Mouse (Mus musculus): ENCODE results near the gene Faap20. TPM values are rescaled to one million over a fixed set of nuclear protein-coding genes. Genes with fewer than 3 reads are reported as not detected.
A peak's percentile ranks its signal among the peaks of the same experiment; 100 is the strongest.

Gene Faap20
- polyA plus RNA-seq, 1 experiment, result 37.5 TPM

DNA sequence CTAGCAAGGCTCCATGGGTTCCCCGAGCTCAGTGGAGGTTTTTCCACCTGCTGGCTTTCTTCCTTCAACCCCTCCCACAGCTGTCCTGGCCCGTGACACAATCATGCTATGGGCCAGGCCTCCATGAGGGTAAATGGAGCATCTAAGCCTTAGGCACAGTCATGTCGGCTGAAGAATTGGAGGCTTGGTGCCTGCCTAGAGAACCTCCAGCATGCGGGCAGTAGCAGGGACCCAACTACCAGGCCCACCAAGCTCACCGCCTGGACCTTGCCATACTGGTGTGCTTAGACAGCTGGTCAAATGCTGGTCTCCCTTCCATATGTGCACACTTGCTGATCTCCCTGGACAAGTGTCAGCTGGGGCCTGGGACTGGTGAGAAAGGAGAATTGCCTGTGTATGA is 23.7 kb upstream of the Faap20 start:
- no peak overlapping the region for H3K27ac ChIP-seq (ENCODE audit: insufficient read depth, low read length)
- H3K4me3 ChIP-seq (ENCODE audit: insufficient read depth, low read length), result no peak overlapping the region
- TF ChIP-seq CTCF (IDR thresholded peaks at IDR 0.05; ENCODE audit: extremely low read depth, insufficient read depth, low read length) (no peak), POLR2A (IDR thresholded peaks at IDR 0.05; ENCODE audit: extremely low read depth, insufficient read depth, low read length) (no peak)
- peaks cover 4% of the 10 kb centered on the region; the same call in 1 of the 2 replicates for H3K4me1 ChIP-seq (ENCODE audit: control insufficient read depth, insufficient read depth, low read length)

DNA sequence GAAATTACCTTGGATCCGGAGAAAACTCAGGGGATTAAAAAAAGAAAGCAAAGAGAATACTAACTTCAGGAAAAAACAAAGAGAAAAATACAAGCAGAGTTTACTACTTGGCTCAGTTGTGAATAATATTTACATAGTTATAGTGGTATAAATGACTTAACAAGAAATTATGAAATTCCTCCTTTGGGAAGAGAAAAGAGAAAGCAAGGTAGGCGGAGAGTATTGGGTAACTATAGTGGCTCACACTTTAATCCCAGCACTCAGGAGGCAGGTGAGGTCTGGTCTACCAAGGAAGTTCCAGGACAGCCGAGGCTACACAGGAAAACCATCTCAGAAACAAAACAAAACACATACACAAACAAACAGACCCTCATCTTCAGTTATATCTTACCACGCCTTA is 21.6 kb upstream of the Faap20 start:
- Histone ChIP-seq H3K27ac (ENCODE audit: insufficient read depth, low read length) (no peak overlapping the region), H3K4me1 (ENCODE audit: control insufficient read depth, insufficient read depth, low read length) (peaks cover 4% of the 10 kb centered on the region; the same call in 1 of the 2 replicates), H3K4me3 (ENCODE audit: insufficient read depth, low read length) (no peak overlapping the region)
- TF ChIP-seq CTCF (IDR thresholded peaks at IDR 0.05; ENCODE audit: extremely low read depth, insufficient read depth, low read length) (no peak), POLR2A (IDR thresholded peaks at IDR 0.05; ENCODE audit: extremely low read depth, insufficient read depth, low read length) (no peak)

DNA sequence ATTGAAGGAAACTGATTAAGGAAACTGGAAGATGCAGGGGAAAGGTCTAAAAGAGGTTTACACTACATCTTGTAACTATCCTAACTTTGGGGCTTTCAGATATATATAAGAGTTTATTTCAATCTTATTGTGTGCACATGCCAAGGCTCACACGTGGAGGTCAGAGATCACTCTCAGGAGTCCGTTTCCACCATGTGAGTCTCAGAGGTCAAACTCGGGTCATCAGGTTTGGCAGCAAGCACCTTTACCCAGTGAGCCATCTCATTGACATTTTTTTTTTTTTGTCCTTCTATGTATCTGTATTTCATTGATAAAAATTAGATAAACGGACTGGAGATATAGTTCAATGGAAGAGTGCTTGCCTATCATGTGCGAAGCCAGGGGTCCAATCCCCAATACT is 21.1 kb upstream of the Faap20 start:
- Histone ChIP-seq H3K27ac (ENCODE audit: insufficient read depth, low read length) (no peak overlapping the region), H3K4me3 (ENCODE audit: insufficient read depth, low read length) (no peak overlapping the region), H3K4me1 (ENCODE audit: control insufficient read depth, insufficient read depth, low read length) (peaks cover 8% of the 10 kb centered on the region)
- no peak for TF ChIP-seq POLR2A (IDR thresholded peaks at IDR 0.05; ENCODE audit: extremely low read depth, insufficient read depth, low read length)
- no peak for TF ChIP-seq CTCF (IDR thresholded peaks at IDR 0.05; ENCODE audit: extremely low read depth, insufficient read depth, low read length)

DNA sequence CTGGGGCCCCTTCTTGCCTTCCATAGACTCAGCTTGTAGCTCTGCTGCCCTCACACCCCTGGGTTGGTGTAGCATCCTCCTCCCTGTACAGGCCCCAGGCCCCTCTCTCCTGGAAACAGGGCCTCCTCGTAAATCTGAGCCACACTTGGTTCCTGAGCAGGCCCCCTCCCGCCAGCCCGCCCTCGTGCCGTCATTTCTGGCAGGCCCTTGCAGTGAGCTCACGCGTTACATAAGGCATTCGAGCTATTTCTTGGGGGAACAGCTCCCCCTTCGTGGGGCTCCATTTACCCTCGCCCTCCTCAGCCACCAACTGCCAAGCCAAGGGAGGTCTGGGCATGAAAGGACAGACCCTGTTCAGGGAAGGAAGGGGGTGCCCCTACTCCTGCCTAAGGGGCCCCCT is 15.7 kb upstream of the Faap20 start:
- Histone ChIP-seq H3K4me1 (ENCODE audit: control insufficient read depth, insufficient read depth, low read length) (peaks cover 21% of the 10 kb centered on the region), H3K4me3 (ENCODE audit: insufficient read depth, low read length) (no peak overlapping the region), H3K27ac (ENCODE audit: insufficient read depth, low read length) (peak overlapping the region; percentile 99)
- TF ChIP-seq POLR2A (IDR thresholded peaks at IDR 0.05; ENCODE audit: extremely low read depth, insufficient read depth, low read length) (peak; percentile 47; the same call in 1 of the 2 replicates), CTCF (IDR thresholded peaks at IDR 0.05; ENCODE audit: extremely low read depth, insufficient read depth, low read length) (no peak)

DNA sequence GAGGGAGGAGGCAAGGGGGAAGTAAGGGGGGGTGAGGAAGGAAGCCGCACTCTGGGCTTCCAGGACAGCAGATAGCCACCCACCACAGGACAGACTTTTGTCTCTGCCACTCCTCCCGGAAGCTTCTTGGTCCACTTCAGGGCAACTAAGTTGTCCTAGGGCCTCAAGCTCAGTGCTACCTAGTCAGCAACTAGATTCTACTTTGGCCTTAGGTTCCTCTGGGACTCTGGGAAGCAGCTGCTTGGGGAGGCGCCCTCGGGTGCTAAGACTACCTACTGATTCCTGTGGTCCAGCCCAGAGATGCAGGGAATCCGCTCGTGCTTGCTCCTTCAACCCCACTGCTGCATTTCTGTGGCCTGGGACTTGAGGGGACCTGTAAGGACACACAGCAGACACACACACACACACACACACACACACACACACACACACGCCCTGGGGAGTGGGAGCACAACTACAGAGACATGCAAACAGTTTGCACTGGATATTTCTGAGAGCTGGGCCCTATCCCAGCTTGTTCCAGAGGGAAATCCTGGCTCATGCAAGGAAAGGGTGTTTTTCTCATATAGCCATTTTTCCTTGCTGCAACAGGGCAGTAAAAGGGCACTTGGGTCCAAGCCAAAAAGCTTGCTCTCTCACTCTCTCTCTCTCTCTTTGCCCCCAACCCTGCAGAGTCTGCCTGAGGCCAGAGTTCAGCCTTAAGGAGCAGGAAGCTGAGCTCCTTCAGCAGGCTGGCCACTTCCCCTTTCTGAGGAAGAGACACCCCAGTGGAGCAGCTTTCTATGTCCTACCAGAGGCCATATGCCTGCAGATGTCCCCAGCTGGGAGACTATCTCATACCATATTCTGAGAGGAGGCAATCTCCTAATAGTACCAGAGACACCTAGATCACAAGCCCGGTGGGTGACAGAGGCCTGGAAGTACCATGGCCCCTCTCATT is 15.0 kb upstream of the Faap20 start:
- no peak for TF ChIP-seq POLR2A (IDR thresholded peaks at IDR 0.05; ENCODE audit: extremely low read depth, insufficient read depth, low read length)
- Histone ChIP-seq H3K27ac (ENCODE audit: insufficient read depth, low read length) (peak overlapping the region; percentile 99), H3K4me3 (ENCODE audit: insufficient read depth, low read length) (no peak overlapping the region), H3K4me1 (ENCODE audit: control insufficient read depth, insufficient read depth, low read length) (peaks cover 21% of the 10 kb centered on the region)

DNA sequence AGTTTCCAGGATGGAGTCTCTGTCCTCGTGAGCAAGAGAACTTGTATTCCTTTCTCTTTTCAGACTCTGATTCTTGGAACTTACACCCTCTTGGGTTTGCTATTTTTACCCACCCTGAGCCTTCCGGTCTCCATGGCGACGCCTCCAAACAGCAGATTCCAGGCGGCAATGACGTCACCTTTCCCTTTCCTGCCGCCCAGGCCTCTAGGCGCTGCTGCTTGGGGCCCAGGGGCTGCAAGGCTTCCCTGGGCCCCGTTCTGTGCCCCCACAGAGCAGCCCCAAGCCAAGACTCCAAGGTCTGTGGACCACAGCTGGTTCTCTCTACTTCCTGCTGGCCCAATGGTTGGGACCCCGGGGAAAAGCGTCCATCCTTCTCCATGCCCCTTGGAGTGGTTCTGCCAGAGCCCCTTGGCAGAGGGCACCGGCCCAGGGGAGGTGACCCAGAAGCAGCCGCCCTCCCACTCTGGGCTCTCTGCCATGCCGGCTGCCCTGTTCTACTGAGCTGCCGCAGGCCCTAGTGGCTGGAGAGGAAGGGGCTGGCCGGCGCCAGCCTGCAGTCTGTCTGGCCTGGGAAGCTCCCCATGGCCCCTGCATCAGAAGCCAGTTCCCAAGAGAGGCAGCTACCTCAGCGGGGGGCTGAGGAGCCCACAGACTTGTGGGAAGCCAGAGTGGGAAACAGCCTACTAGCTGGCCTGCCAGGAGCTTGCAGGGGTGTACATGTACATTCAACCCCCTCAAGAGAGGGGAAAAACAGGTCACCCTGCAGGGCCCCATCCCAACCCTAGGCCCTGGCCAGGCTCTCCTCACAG is 14.1 kb upstream of the Faap20 start:
- Histone ChIP-seq H3K4me1 (ENCODE audit: control insufficient read depth, insufficient read depth, low read length) (peaks cover 21% of the 10 kb centered on the region), H3K27ac (ENCODE audit: insufficient read depth, low read length) (peak overlapping the region; percentile 99), H3K4me3 (ENCODE audit: insufficient read depth, low read length) (no peak overlapping the region)
- no peak for TF ChIP-seq CTCF (IDR thresholded peaks at IDR 0.05; ENCODE audit: extremely low read depth, insufficient read depth, low read length)
- TF ChIP-seq POLR2A (IDR thresholded peaks at IDR 0.05; ENCODE audit: extremely low read depth, insufficient read depth, low read length), result no peak

DNA sequence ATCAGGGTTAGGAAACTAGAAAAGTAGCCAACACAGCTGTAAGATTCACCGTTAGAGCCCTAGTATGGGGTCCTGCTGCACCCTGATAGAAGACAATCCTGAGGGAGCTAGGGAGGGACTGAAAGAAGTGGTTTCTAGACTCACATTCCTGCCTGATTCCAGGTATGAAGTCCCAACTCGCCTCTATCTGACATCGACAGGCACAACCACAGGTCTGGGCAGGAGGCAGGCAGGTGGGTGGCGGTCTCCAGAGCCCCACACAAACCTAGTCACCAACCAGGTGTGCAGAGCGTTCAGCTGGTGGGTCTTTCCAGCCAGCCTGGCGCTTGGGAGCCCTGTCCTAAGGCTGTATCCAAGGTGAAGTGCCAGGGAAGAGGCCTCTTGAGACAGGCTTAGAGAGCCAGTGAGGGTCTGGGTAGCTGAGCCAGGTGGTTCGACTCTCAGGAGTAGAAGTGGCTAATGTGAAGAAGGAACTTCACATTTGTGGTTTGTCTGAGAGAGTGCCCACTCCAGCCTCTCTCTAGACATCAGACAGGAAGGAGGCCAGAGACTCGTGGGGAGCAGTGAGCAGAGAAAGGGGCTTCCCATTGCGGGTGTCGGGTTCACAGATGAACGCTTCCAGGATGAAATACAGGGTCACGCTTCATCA is 12.7 kb upstream of the Faap20 start:
- TF ChIP-seq POLR2A (IDR thresholded peaks at IDR 0.05; ENCODE audit: extremely low read depth, insufficient read depth, low read length), result no peak
- no peak overlapping the region for H3K4me3 ChIP-seq (ENCODE audit: insufficient read depth, low read length)
- H3K27ac ChIP-seq (ENCODE audit: insufficient read depth, low read length), result no peak overlapping the region
- peaks cover 21% of the 10 kb centered on the region for H3K4me1 ChIP-seq (ENCODE audit: control insufficient read depth, insufficient read depth, low read length)

DNA sequence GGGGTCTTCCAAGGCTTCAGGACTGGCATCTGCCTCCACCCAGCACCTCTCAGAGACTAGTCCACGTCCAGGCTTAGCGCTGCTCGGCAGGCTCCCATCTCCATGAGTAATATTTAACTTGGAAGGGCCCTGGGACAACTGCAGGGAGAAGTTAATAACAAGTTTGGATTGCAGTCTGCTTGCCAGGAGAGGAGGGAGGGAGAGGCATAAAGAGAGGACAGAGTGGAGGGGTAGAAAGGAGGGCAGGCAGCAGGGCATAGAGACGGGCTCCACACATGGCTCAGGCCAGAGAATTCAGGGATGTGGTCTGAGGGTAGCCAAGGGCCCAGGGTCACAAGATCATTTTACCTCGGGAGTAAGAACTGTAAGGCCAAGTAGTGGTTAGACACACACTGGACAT is 11.3 kb upstream of the Faap20 start:
- no peak overlapping the region for H3K27ac ChIP-seq (ENCODE audit: insufficient read depth, low read length)
- no peak for TF ChIP-seq CTCF (IDR thresholded peaks at IDR 0.05; ENCODE audit: extremely low read depth, insufficient read depth, low read length)
- TF ChIP-seq POLR2A (IDR thresholded peaks at IDR 0.05; ENCODE audit: extremely low read depth, insufficient read depth, low read length), result no peak

DNA sequence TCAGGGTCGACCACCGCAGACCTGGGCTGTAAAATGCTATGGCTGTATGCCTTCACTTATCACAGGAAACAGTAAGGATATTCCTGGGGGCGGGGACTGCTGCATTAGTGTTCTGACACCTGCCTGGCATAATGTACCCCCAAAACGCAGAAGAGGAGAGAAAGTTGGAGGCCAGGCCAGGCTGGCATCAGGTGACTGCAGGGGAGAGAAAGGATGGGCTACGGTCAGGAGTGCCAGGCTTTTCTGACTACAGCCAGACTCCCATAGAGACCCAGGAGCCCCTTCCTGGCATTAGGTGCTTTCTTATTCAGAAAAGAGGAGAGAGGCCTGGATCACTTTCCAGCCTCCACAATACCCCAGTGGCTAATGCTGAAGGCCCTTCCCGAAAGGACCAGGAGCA is 10.1 kb upstream of the Faap20 start:
- Histone ChIP-seq H3K27ac (ENCODE audit: insufficient read depth, low read length) (no peak overlapping the region), H3K4me1 (ENCODE audit: control insufficient read depth, insufficient read depth, low read length) (peaks cover 12% of the 10 kb centered on the region), H3K4me3 (ENCODE audit: insufficient read depth, low read length) (no peak overlapping the region)
- TF ChIP-seq POLR2A (IDR thresholded peaks at IDR 0.05; ENCODE audit: extremely low read depth, insufficient read depth, low read length) (no peak), CTCF (IDR thresholded peaks at IDR 0.05; ENCODE audit: extremely low read depth, insufficient read depth, low read length) (no peak)

More for the DNA sequence above, 11.3 kb upstream of the Faap20 start:
- Histone ChIP-seq H3K4me3 (ENCODE audit: insufficient read depth, low read length) (no peak overlapping the region), H3K4me1 (ENCODE audit: control insufficient read depth, insufficient read depth, low read length) (peaks cover 19% of the 10 kb centered on the region)

All from cortical plate, adult 2 months (tissue).